Mouse (Mus musculus): Measurements from ENCODE around the gene Nckap1.

DNA sequence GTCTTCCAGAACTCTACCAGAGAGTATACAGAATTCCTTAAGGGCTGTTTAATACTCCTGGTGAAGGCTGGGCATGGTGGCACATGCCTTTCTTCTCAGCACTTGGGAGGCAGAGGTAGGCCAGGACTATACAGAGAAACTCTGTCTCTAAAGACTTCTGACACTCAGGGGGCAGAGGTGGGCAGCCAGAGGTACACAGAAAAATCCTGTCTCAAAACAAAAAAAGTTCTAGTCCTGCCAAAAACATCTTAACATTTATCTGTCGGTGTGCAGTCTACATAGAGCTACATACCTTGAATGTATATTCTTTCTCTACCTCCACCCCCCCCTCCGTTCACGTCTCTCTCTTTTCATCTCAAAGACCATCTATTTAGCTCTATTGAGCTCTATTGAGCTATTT lies 1.2 kb upstream of the Nckap1 start:
- TF ChIP-seq POLR2A (IDR thresholded peaks at IDR 0.05; ENCODE audit: borderline replicate concordance, extremely low read depth, low read depth, low read length) (no peak), CTCF (IDR thresholded peaks at IDR 0.05; ENCODE audit: insufficient read depth, low read length) (no peak)
